Mouse (Mus musculus) lung, postnatal 0 days (tissue): ENCODE measurements at regions not wholly inside any gene's neighbourhood (a gene's known extent, or its start where the extent isn't known, plus 50 kb on each side); places are given as distances from the start of the nearest gene placed in this dataset.

ENCODE experiments used
- CTCF ChIP-seq: IDR thresholded peaks from 2 replicates; pipeline ENCODE4 v1.5.1; 2016; ENCODE audit warnings: antibody characterized with exemption, mild to moderate bottlenecking
- EP300 ChIP-seq: IDR thresholded peaks from 2 replicates; pipeline ENCODE4 v1.6.1; 2016; ENCODE audit warnings: antibody characterized with exemption, mild to moderate bottlenecking, control low read depth

DNA sequence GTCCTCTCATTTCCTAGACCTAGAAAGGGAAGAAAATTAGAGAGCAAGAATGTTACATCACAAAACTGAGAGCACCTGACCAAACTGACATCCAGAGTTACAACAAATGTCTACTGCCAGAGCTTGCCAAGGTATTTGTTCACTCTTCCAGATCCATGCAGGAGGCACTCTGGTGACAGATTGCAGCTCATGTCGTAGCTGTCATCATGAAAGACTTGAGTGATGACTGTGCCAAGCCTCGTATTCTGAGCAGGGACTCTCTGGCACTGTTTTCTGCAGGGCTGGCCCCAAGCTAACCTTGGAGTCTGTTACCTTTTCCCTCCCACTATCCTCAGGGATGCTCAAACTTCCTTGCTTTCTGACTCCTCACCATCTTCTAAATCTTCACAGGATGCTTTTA is 192.2 kb downstream of the Kif20b start:
- TF ChIP-seq CTCF (no peak), EP300 (no peak)
